Mouse (Mus musculus) adrenal gland, postnatal 36 days (tissue): ENCODE data around the gene Cyct. TPM values are rescaled to one million over a fixed set of nuclear protein-coding genes. Genes with fewer than 3 reads are reported as not detected.

Experiments used
- DNase-seq, 2 experiments: peaks; one replicate each; pipeline ENCODE4 v3.0.0; 2021; ENCODE audit warnings: mixed read lengths in 1 of 2
- long read RNA-seq, 2 experiments: library from polyadenylated mRNA; stranded (forward); transcript quantifications; one replicate each; pipeline ENCODE4 v2.0.0; 2021; ENCODE audit warnings: borderline sequencing depth in 2 of 2
- total RNA-seq, 2 experiments: library from RNA; stranded (reverse); gene quantifications; 2 replicates each; pipeline ENCODE4 v1.2.3; 2021

Gene Cyct
- total RNA-seq, result not detected
- long read RNA-seq, experiment 1, result 0 reads
- long read RNA-seq, experiment 2, result 0 reads

DNA sequence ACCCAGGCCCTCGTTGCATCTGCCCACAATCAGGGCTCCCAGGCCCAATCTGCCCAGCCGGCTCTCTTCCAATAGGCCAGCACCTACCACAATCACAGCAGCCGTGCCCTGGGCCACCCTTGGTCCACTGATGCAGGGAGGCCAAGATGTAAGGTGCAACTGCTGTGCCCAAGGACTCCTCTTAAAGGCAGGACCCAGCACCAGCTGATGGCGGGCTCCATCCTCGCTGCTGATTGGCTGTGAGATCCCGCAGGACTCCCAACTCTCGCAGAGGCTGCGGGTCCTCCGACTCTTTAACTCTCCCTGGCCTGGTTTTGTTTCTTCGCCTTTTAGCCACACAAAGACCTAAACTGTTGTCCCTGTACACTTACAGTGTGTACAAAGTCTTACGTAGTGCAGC is at the start of gene Cyct:
Gene Cyct (minus strand): TSS at position 225 of the 400 bp plus-strand sequence.
- DNase-seq, result no peak

DNA sequence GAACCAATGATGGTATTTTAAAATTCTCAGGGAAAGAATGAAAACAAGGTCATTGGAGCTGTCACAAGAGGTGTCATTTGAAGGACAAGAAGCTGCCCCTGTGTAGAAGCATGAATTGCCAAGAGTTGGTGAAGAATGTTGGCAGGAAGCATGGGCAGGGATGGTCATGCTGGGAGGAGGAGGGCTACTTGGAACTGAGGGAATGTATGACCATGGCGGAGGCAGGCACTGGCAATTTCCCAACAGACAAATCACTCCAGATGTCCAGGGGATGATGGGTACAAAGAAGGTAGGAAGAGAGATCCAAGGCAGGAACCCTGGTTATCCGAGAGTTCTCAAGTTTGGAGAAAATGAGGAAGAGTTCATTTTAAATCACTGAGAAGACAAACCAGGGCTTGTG is 49.7 kb upstream of the Cyct start:
- peak in 1 of 2 experiments; percentile 6 for DNase-seq

DNA sequence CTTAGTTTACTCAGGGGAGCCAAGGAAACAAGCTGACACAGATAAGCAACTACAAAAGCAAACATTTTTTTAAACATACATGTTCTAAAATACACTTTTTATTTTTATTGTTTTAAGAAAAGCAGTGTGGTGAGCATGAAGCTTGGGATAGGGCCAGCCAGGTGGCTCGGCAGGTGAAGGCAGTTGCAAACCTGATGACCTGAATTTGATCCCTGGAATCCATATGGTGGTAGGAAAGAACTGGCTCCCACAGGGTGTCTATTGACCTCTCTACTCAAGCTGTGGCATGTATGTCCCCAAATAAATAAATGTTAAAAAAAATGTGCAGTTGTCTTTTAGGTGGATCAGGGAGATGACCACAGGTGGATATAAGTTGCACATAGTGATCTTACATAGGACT is 49.3 kb upstream of the Cyct start:
- no peak for DNase-seq

DNA sequence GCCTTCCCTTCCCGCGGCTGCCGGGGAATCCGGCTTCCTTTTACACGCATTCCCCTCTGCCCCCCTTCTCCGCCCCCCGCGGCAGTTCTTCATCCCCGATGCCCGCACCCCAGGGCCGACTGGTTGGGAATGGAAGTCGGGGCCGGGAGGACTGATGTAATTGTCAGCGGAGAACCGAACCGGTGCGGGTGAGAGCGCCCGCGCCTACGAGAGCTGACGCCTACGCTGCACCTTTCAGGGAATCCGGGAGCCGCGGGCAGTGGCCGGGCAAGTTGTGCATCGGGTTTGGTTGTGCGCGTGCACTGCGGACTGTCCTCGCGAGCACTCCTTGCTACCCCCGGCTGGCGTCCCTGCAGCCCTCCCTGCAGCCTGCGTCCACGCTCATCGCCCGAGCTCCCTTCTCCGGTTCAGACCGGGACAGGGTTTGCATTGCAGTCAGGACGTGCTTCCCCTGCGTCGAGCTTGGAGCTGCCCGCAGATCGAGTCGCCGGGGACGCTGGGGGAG is 46.7 kb upstream of the Cyct start:
- DNase-seq, result peak; percentile 74 to 76

DNA sequence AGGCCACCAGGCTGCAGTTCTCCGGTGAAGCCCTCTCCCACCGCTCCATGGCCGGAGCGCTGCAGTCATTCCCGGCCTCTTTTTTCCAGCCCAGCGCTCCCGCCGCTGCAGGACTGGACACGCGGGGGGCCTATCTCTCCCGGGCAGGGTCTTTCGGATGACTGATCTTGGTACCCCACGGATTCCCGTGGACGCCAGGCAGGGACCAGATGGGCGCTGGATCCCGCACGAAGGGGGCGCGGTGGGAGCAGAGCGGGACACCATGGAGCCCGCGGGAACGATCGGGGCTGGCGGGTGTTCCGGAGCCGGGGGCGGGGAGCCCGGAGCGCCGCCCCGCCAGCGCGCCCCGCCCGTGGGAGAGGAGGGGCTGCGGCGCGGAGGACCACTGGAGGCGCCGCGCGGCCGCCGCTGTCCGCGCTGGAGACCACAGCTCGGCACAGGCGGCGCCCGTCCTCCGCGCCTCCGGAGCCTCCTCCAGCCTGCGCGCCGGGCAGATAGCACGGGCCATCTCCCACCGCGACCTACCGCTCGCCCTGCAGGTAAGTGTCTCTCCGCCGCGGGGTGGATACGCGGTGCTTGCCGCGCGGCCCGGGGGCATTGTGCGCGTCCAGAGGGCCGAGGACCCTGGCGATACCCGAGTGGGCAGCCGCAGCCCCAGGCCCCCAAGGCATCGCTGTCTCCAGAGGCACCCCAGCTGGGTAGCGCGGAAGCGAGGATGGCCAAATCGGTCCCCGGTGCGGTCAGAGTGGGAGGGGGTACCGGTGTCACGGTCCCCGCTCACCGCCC is 46.1 kb upstream of the Cyct start, which contains the start of gene Osbpl6:
Gene Osbpl6 (plus strand): TSS at position 358 of the 786 bp plus-strand sequence.
- DNase-seq, result peak; percentile 84 to 89

DNA sequence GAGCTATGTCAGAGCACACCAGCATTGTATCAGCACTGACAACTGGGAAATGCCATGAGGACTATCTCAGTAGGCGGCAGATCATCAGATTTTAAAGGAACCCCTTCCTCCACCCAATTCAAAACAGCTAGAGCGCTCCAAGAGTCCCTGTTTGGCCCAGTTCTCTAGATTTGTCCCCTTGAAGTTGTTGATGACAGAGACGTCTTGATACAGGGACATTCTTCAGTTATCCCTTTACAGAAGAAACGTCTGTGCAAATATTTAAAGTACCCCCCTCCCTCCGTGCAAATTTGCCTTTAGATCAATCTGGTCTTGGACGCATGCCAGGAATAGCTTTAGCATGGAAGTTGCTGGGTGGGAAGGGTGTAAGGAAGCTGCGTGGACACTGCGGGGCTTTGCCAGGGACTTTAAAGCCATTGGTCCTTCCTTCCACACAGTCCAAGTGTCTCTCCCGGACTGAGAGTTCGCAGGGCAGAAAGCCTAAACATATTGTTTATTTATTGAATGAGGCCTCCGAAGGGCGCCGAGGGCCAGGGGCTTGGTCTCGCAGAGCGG is 45.4 kb upstream of the Cyct start:
- no peak for DNase-seq

DNA sequence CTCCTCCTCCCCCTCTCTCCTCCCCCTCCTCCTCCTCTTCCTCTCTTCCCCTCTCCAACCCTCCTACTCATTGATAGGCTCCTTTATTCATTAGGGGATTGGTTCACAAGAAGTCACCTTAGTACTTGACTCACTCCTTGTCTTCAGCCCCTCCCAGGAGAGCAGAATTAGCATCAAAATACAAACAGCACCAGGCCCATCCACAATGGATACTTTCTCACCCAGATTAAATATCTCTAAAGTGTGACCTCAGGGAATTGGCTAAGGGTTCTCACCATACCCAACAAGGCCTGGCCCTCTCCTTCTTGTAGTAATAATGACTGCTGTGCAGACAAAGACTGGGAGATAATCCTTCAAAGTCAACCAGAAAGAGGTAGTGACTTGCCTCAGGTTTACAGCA is 39.9 kb upstream of the Cyct start:
- DNase-seq, result no peak

DNA sequence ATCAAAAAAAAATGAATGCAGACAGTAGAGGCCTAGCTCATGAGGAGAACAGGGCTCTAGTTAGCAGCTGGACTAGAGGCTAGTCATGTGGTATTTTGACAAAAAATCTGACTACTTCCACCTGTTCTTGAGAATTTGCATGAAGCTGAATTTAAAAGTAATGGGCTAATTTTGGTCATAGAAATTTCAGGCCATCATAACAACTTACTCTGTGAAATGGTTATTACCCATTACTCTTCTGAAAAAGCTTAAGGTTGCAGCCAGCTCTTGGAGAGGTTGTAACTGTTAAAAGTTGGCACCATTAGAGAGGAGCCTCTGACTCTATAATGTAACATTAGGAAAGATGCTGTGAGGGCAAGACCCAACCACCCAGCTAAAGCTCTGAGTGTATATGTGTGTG is 26.3 kb upstream of the Cyct start:
- no peak for DNase-seq

DNA sequence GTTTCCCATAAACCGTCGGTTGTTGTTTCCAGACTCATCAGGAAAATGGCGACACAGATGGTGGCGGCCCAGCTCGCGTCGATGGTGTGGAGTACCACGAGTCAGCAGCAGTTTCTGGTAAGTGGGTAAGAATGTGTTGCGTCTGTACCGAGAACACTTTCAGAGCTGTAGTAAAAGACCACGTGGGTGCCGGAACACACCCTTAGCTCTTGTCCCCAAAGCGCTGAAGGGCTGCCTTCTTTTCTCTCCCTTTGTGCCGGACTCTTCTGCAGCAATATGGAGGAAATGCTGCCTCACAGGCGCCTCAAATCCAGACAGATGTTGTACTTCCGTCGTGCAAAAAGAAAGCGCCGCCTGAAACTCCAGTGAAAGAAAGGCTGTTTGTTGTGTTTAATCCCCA is 18.4 kb upstream of the Cyct start:
- DNase-seq, result no peak

DNA sequence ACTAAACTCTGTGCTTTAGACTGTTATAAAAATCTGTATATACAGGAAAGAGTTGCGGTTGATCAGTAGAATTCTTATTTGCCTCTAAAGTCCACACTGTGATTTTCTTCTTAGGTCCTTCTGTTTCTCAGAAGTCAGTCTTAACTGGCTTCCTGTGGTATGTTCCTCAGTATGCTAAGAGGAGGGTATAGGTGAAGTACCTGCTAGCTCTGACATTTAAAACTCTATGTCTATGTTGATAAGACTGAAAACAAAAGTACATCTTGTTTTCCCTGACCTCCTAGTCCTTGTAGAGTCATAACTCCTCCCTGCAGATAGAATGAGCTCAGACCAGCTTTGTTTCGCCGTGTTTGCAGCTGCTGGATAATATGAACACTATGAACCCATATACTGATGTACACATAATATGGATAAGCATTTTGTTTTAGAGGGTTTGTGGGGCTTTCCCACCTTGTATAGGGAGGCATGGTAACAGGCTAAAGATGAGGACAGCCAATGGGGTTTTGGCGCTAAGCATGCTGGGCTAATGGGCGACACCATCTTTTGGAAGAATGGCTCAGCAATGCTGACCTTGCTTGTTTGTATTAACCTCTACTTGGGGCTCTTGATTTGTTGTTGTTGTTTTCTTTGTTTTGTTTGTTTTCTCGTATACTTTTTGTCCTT is 14.4 kb upstream of the Cyct start:
- no peak for DNase-seq

DNA sequence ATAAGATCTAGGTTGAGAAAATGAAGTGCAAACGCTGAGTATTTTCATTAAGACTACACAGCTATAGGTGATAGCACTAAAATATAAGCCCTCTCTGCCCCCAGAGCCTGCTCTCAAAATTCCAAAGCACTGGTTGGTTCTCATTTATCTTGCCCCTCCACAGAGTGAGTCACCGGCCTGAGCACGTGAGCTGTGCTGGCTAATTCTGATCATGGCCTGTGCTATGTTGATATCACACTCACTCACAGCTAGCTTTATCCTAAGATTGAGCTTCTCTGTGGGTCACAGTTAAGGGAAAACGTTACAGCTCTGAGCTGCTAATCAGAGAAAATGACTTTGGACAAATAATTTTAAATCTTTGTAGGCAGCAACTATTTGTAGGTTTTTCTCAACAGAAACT is 12.0 kb upstream of the Cyct start:
- peak; percentile 70 to 76 for DNase-seq

DNA sequence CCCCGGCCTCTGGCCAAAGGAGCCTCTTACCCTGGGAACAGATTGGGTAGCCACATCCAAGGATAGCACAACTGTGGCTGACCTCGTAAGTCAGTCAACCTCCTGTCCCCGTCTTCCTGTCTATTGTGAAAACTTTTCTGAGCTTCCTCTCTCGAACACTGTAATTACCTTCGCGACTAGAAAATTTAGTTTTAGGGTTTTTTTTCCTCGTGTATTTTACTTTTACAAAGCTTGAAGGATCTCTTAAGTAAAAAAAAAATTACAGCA is 10.3 kb upstream of the Cyct start:
- no peak for DNase-seq

DNA sequence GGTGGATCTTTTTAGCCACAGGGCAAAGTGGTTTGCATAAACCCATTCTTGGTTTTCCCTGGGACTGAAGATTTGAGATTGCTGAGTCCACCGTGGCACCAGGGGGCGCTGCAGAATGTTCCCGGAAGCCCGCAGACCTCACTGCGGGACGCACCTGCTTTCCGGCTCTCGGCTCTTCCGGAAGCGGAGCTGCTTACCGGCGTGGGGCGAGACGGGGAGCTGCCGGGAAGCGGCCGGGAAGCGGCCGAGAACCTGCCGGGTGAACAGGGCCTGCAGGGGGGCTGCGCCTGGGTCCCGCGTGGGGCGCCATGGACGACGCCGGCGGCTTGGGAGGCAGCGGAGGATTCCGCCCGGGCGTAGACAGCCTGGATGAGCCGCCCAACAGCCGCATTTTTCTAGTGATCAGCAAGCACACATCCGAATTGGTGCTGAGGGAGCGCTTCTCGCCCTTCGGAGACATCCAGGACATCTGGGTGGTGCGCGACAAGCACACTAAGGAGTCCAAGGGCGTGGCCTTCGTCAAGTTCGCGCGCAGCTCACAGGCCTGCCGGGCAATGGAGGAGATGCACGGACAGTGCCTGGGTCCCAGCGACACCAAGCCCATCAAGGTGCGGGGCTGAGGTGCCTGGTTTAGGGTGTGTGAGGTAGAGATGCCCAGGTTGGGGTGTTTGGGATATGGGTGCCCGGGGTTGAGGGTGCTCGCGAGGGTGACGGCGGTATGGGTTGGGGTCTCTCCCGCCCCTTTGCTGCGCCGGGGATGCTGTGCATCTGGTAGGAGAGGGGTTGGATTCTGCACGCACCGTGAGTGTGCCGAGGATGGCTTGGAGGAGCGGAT is 9.8 kb upstream of the Cyct start, which contains the start of gene Rbm45:
Gene Rbm45 (plus strand): TSS at position 164 of the 835 bp plus-strand sequence.
- DNase-seq, result peak; percentile 92 to 93

DNA sequence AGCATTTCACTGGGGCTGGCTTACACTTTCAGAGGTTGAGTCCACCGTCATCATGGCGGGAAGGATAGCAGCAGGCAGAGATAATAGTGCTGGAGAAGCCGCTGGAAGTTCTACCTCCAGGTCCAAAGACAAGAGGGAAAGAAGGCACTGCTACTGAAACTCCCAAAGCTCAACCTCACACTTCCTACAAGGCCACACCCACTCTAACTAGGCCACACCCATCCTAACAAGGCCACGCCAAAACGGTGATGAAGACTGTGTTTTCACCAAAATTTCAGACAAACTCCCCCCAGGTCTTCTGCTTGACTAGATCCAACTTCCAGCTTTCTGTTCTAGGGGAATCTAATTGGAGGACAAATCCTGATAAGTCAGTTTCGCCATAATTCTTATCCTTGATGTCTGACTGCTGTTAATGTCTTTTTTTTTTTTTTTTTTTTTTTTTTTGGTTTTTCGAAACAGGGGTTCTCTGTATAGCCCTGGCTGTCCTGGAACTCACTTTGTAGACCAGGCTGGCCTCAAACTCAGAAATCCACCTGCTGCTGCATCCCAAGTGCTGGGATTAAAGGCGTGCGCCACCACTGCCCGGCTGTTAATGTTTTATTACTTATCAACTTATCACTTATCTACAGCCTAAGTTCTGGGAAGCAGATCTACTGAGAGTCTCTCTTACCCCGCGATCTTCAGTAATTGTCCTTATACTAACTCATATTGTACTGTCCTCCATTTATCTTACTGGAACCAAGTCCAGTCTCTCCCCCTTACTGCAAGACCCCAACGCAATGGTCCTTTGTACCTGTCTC is 8.8 kb upstream of the Cyct start:
- no peak for DNase-seq

DNA sequence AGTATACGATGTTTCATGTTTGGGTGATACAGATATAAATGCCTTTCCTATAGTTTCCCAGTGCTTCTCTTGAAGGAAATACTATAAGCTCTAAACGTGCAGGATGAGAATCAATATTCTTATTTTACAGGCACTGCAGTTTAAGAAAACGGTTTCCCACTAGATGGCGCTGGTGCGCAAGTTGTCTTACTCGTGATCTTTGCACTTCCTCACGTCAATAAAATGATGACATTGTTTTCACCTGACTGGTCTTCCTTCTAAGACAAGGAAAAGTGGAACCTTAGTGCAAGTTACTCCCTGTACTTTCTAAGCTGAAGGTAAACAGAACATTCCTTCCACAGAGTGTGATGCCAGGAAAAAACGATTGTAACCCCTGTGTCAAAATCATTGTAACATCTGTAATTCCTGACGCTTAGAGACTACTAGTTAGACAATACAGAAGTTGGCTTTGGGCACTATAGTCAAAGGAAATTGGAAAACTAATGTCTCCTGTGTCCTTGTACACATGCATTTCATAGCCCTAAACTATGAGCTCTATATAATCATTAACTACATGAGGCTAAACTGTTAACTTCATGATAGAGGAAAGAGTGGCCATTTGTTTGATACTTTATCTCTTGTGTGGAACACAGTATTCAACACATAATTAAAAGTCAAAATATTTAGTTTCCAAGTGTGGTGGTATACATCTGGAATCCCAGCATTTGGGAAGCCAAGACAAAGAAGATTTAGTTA is 7.1 kb upstream of the Cyct start:
- DNase-seq, result peak; percentile 81 to 85

DNA sequence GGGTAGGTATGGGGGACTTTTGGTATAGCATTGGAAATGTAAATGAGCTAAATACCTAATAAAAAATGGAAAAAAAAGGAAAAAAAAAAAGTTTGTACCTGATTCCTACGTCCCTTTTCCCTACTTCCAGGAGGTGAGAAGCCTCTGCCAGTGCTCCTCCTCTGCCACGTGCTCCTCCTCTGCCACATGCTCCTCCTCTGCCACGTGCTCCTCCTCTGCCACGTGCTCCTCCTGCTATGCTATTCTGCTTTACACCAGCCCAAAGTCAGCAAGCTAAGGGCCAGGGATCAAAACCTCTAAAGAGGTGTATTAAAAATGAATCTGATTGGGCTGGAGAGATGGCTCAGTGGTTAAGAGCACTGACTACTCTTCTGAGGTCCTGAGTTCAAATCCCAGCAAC is 5.6 kb upstream of the Cyct start:
- no peak for DNase-seq

DNA sequence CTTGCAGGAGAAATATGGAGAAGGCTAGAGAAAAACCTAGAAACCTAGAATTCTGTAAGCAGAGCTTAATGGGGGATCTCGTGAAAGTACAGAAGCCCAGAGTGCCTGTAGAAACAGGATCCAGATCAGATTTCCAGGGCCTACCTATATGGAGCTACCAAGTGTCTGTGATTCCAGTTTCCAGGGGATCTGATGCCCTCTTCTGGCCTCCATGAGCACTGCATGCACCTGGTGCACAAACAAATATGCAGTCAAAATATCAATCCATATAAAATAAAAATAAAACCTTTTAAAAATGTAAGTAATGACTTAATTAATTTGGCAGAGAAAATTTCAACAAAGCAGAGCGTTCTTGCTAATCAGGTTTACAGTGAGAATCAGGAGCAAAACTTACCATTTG is 1.9 kb upstream of the Cyct start:
- DNase-seq, result no peak

DNA sequence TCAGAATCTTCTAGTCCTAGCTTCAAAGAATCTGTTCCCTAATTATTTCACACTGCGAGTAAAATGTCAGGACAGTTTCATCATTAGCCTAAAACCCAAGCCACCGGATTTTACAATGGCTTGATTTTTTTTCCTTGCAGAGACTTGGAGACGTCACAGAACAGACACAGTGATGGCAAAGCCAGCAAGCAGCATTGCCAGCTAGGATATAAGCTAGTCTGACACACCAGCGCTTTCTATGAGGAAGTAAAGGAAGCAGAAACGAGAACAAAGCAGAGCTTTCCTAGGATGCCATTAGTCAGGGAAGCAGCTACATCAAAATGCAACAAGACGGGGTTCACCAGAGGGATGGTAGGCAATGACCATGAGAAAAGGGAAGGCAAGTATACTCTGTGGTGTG is 12.4 kb downstream of the Cyct start:
- no peak for DNase-seq

DNA sequence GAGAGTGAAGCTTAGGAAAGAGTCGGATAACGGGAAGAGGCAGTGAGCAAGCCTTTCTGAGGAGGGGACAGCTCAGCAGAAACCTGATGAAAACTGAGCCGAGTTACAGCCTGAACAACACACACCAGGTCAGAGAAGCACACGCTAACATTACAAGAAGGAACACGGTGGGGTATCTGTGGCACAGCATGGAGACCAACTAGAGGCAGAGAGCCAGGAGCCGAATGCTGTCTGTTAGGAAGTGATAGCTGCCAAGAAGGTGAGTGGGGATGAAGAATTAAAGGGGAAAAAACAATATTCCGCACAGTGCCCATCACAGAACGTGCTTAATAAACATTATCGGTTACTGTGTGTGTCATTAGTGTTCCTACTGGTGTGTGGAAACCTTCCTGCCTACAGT is 18.1 kb downstream of the Cyct start:
- no peak for DNase-seq

DNA sequence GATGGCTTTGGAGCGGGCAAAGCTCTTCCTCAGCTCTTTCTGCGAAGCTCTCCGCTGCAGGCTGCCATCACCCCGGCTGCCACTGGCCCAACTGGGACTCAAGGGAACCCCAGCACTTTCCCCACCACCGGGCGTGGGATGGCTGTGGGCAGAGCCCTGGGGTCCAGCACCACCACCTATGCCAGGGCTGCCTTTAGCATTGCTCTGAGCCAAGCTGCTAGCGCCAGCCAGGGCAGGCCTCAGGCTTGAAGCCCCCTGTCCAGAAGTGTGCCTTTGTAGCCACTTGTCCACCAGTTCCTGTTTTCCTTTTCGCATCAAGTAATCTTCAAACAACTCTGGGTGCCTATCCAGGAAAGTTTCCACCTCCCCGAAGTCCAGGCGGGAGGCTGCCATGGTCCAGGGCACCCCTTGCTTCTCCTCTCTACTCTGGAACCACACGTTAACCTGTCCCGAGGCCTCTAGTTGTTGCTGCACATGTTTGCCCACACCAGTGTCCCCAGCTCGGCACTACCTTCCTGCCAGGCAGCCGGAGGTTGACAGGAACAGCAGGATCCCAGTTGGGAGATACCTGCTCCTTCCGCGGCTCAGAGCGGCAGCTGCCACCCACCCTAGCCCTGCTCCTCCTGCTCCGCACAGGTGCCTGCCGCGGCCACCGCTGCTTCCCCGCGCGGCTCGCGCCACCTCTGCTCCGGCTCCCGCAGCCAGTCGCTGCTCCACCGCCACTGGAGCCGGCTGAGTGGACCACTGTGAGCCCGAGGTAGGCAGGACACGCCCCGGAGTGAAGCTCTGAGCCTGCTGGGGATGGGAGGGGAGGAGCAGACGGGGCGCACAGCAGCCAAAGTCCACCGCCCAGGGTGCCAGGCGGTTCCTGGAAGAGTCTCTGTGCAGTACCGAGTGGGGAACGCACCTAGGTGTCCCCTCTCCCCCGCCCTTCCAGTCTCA is 21.8 kb downstream of the Cyct start, which contains the start of gene Pde11a:
Gene Pde11a (minus strand): TSS at position 560 of the 942 bp plus-strand sequence.
- peak; percentile 49 to 53 for DNase-seq
